Comparison of ENCODE assay signal across 28 mouse cellular contexts in genomic region chr12:35667705-35668104, GRCm38 (mm10).
A peak's percentile ranks its signal among the peaks of the same experiment; 100 is the strongest.
DNase-seq lines count a peak whose midpoint lies in the region; ATAC-seq and TF ChIP-seq lines count a peak whose summit lies in the region.
"Had no signal": no experiment of that assay in that cellular context is flagged by ENCODE, and none has a peak within 500 bp of the region (broad histone marks: within the 10 kb centered on the region; RNA-seq: fewer than 3 reads in every experiment).

No protein-coding gene starts in this region.

- no peaks in the 10 kb centered on the region for H3K36me3 ChIP-seq in liver, embryonic 12.5 days
- no peaks in the 10 kb centered on the region for H3K36me3 ChIP-seq in liver, embryonic 15.5 days (replicated peaks)
- H3K36me3 ChIP-seq: G1E; heart, embryonic 10.5 days; heart, embryonic 13.5 days had no signal

- no peaks in the 10 kb centered on the region for H3K4me1 ChIP-seq in liver, embryonic 12.5 days
- H3K4me1 ChIP-seq in liver, embryonic 15.5 days (replicated peaks) = no peaks in the 10 kb centered on the region
- H3K4me1 ChIP-seq: heart, embryonic 10.5 days; heart, embryonic 13.5 days had no signal

- 58% methylated on average over 3 of the region's 3 CpGs for WGBS in liver, embryonic 12.5 days (ENCODE audit: insufficient replicate concordance)
- 68% methylated on average over 3 of the region's 3 CpGs for WGBS in liver, embryonic 15.5 days (ENCODE audit: insufficient replicate concordance)

- TF ChIP-seq CTCF in gastrocnemius, adult 2 months (IDR thresholded peaks at IDR 0.05) = no peak

- H3K27me3 ChIP-seq in liver, embryonic 12.5 days (replicated peaks) = no peaks in the 10 kb centered on the region
- H3K27me3 ChIP-seq in liver, embryonic 15.5 days = no peaks in the 10 kb centered on the region
- H3K27me3 ChIP-seq: CH12.LX; heart, embryonic 13.5 days had no signal

- H3K4me3 ChIP-seq in liver, embryonic 12.5 days = no peak overlapping the region
- H3K4me3 ChIP-seq in liver, embryonic 15.5 days (replicated peaks) = no peak overlapping the region
- H3K4me3 ChIP-seq in gastrocnemius, adult 2 months = no peak overlapping the region
- H3K4me3 ChIP-seq: heart, adult 2 months; heart, embryonic 10.5 days; heart, embryonic 13.5 days had no signal

- H3K27ac ChIP-seq in liver, embryonic 12.5 days = no peak overlapping the region
- H3K27ac ChIP-seq in liver, embryonic 15.5 days (replicated peaks) = peak overlapping the region; percentile 64
- H3K27ac ChIP-seq in gastrocnemius, adult 2 months = no peak overlapping the region
- H3K27ac ChIP-seq: heart, adult 2 months; heart, embryonic 10.5 days; heart, embryonic 13.5 days; hindbrain, embryonic 14.5 days; hindbrain, postnatal 0 days had no signal

- peak; percentile 58 for ATAC-seq in liver, embryonic 12.5 days
- peak; percentile 79 for ATAC-seq in liver, embryonic 15.5 days (ENCODE audit: insufficient read depth)
- no peak for ATAC-seq in erythroid progenitor cell, adult 5-6 weeks (replicated peaks; ENCODE audit: low FRiP score, poor library complexity, severe bottlenecking)
- ATAC-seq: activated CD4-positive, CD25-positive, alpha-beta regulatory T cell, adult 4 months; forebrain, embryonic 14.5 days; forebrain, postnatal 0 days; hindbrain, postnatal 0 days had no signal

- intact Hi-C loops in gastrocnemius, adult 2 months (cut with DNase I) = no loop called here

- H3K4me2 ChIP-seq in liver, embryonic 12.5 days = no peak overlapping the region
- no peak overlapping the region for H3K4me2 ChIP-seq in liver, embryonic 15.5 days
- H3K4me2 ChIP-seq: heart, embryonic 13.5 days; hindbrain, embryonic 14.5 days had no signal

- no peak overlapping the region for H3K9ac ChIP-seq in liver, embryonic 12.5 days
- H3K9ac ChIP-seq in liver, embryonic 15.5 days = no peak overlapping the region
- H3K9ac ChIP-seq: forebrain, postnatal 0 days; heart, embryonic 13.5 days; hindbrain, embryonic 14.5 days had no signal

- no peaks in the 10 kb centered on the region for H3K9me3 ChIP-seq in liver, embryonic 12.5 days (replicated peaks)
- no peaks in the 10 kb centered on the region for H3K9me3 ChIP-seq in liver, embryonic 15.5 days (replicated peaks)
- H3K9me3 ChIP-seq: heart, embryonic 10.5 days; heart, embryonic 13.5 days had no signal

- peak; percentile 4 for DNase-seq in kidney, adult 9 months
- no peak for DNase-seq in kidney, postnatal 4 days
- peak; percentile 30 for DNase-seq in yolk sac, embryonic 10.5 days (ENCODE audit: low spot score)
- DNase-seq in frontal cortex, adult 2 months (ENCODE audit: extremely low spot score in 1 of 2, low spot score in 1 of 2) = no peak
- DNase-seq in gastrocnemius, adult 2 months = no peak
- DNase-seq: adrenal gland, adult 8-10 months; adrenal gland, postnatal 25 days; B cell, adult 2 months; cerebellum, adult 11-12 months; cerebellum, adult 9-10 months; cerebellum, postnatal 14 days; forebrain, postnatal 0 days; gastrocnemius, postnatal 10 days; gastrocnemius, postnatal 36 days; heart, adult 2 months; heart, postnatal 14 days; heart, postnatal 4 days had no signal

Comparison
In these comparisons a context has a peak if more than half of its experiments do, and no peak if none do; other contexts are left out.
1. DNase-seq: peak in kidney, adult 9 months (single experiment) and yolk sac, embryonic 10.5 days (single experiment); none in kidney, postnatal 4 days (0 of 2), frontal cortex, adult 2 months (0 of 2) and gastrocnemius, adult 2 months (single experiment).